Mouse (Mus musculus) liver, embryonic 14.5 days (tissue): ENCODE data around the gene Ccdc146.

Experiments
- CTCF ChIP-seq: IDR thresholded peaks from 2 replicates; pipeline ENCODE4 v1.5.1; 2016; ENCODE audit warnings: antibody characterized with exemption, low read depth, control low read depth
- EP300 ChIP-seq: IDR thresholded peaks from 2 replicates; pipeline ENCODE4 v1.6.1; 2016; ENCODE audit warnings: antibody characterized with exemption, low read depth

DNA sequence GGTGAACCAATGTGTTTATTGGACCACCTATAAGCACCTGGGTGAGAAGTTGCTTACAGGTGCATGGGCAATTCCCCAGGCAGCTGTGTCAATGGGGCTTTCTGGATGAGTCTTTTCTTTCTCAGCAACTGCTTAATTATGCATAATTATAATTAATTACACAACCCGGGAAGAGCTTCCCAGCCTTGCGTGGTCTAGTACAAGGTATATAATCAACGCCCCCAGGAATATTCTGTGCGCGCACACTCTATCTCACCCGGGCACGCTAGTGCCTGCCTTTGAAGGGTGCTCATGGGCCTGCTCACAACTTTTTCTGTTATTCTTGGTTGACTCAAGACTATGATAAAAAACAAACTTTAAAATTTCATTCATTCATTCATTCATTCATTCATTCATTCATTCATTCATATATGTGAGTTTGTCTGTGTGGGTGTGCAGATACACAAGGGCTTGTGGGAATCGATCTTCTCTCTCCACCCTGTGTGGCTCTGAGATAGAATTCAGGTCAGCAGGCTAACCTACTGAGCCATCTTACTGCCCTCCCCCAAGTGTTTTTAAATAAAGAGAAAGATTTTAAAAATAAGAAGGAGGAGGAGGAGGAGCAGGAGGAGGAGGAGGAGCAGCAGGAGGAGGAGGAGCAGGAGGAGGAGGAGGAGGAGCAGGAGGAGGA lies 160.0 kb downstream of the Ccdc146 start:
- TF ChIP-seq CTCF: no peak
- no peak for TF ChIP-seq EP300
